Mouse (Mus musculus) gastrocnemius, adult 2 months (tissue): ENCODE results near the gene Cyp3a11. TPM values are rescaled to one million over a fixed set of nuclear protein-coding genes. Genes with fewer than 3 reads are reported as not detected.
"Not testable (repeated sequence)": the region's sequence is repeated elsewhere in the genome, so short reads cannot be mapped to it uniquely, and the experiment has no call there.

ENCODE experiments used
- DNase-seq: peaks from one replicate; pipeline ENCODE4 v3.0.0; 2022
- H3K27ac ChIP-seq: fragments of 200-600 bp; 2 replicates; pipeline ENCODE4 v1.8.1; 2022; ENCODE audit warnings: mild to moderate bottlenecking
- H3K4me3 ChIP-seq: fragments of 200-600 bp; 2 replicates; pipeline ENCODE4 v1.8.1; 2022; ENCODE audit warnings: mild to moderate bottlenecking, moderate library complexity
- CTCF ChIP-seq: fragments of 200-600 bp; IDR thresholded peaks from 2 replicates; pipeline ENCODE4 v1.8.1; 2022; ENCODE audit warnings: antibody characterized with exemption, mild to moderate bottlenecking, moderate library complexity
- intact Hi-C: fragments of 180-260 bp; cut with DNase I; formaldehyde crosslinking; loops from one replicate; pipeline ENCODE4 v1.15.1; 2025
- long read RNA-seq, 2 experiments: library from polyadenylated mRNA; stranded (forward); transcript quantifications; one replicate each; pipeline ENCODE4 v2.0.0; 2021
- total RNA-seq, 2 experiments: library from RNA; stranded (reverse); gene quantifications; 2 replicates each; pipeline ENCODE4 v1.2.3; 2021

Cyp3a11 gene
- not detected for total RNA-seq
- long read RNA-seq, experiment 1 = 0 reads
- long read RNA-seq, experiment 2 = 0 reads

DNA sequence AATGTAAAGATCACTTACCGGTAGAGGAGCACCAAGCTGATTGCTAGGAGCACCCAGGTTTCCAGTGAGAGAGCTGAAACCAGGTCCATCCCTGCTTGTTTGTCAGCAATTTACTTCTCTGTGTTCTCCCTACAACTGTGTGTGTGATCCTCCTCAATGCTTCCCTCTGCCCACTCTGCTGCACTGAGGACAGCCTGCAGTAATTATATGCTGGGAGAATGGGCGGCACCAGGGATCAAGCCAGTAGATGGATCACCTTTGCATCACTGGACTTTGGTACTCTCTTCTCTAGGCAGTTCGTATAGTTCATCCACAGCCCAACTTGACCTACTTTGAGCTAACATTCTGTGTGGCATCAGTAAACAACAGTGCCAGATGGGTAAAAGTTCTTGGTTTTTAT is at the start of gene Cyp3a11:
Cyp3a11 (minus strand) TSS at position 277 of the 400 bp plus-strand sequence.
- TF ChIP-seq CTCF = no peak
- Histone ChIP-seq H3K27ac (no peak within 1 kb of the TSS), H3K4me3 (no peak within 1 kb of the TSS)
- intact Hi-C loops = no loop called here
- no peak for DNase-seq

DNA sequence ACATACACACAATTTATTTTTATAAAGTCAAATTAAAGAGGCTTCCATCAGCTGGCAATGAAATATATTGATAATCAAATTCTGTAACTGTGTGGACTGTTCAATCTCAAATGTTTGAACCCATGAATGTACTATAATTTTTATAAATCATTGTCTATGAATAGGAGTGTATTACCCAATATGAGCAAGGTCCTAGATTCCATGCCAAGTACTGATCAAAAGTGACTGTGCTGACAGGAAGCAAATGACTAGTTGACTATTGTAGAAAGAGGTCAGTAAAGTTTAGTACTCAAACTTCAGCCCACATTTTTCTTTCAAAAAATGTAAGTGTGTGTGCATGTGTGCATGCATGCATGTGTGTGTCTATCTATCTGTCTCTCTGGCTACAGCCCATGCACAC is 33.1 kb upstream of the Cyp3a11 start:
- DNase-seq = no peak
- Histone ChIP-seq H3K27ac (no peak overlapping the region), H3K4me3 (no peak overlapping the region)
- no peak for TF ChIP-seq CTCF
- intact Hi-C loops = no loop called here

DNA sequence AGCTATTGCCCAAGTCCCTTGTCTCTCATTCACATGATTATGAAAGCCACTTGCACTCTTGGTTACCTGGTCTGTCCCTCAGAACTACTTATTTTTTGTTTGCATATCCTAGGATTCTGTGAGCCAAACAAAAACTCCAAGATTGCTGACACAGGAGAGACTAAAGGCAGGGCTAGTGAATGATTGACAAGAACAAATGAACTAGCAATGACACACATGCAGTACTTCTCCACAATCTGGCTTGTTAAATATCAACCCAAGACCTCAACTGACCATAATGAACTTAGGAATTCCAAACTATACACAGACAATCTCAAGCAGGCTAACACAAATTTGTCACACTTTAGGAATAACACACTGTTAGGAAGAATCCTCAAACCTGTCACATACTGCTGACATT is 32.0 kb upstream of the Cyp3a11 start:
- Histone ChIP-seq H3K27ac (no peak overlapping the region), H3K4me3 (no peak overlapping the region)
- no peak for TF ChIP-seq CTCF
- DNase-seq = no peak
- intact Hi-C loops = no loop called here

DNA sequence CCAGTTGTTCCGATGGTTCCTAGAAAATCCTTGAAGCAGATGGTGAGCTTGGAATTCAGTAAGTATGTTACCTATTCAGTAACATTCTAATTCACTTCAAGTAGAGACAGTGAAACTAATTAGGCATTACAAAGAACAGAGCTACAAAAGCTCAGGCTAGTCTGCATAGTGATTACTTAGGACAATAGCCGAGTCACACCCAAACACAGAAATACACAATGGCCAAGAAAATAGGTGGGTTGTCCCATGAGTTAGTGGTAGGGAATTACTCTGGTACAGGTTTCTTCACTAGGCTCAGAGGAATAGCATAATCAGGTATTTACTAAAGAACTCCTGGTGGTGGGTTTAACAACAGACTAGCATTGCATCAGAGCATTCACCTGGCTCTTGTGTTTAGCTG is 27.2 kb upstream of the Cyp3a11 start:
- intact Hi-C loops, H3K27ac ChIP-seq, H3K4me3 ChIP-seq, DNase-seq: not testable (repeated sequence)

DNA sequence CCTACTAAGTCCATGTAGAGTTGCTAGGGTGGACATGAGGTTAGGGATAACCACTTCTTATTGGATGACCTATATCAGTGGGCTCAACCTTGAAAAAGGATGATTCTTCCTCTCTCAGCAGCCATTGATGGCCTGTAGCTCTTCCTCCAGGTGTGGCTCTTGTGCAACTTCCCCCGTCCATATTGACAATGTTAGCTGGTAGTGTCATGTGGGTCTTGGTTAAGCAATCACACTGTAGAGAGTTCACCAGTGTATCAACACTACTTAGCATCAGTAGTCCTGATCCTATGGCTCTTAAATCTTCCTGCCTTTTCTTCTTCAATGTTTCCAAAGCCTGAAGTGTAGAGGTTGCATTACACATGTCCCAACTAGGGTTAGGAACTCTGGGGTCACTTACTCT is 24.8 kb upstream of the Cyp3a11 start:
- no peak overlapping the region for H3K4me3 ChIP-seq
- DNase-seq = no peak
- TF ChIP-seq CTCF = no peak
- H3K27ac ChIP-seq = no peak overlapping the region
- intact Hi-C loops = no loop called here

DNA sequence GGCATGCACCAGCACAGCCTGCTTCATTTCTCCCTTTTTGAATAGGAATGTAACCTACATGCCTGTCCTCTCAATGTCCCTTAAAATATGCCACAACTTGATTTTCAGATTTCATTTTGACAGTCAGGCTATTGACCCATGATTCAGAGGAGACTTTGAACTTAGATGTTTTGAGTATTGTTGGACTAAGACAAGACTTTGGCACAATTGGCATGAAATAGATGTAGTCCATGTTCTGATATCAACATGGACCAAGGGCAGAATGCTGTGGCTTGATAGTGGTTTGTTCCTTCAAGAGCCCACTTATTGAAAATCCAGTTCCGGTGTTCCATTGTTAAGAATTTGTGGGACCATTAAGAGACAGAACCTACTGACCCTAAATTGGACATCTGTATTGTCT is 23.6 kb upstream of the Cyp3a11 start:
- H3K27ac ChIP-seq = no peak overlapping the region
- TF ChIP-seq CTCF = no peak
- intact Hi-C loops = no loop called here
- no peak for DNase-seq
- H3K4me3 ChIP-seq = no peak overlapping the region

DNA sequence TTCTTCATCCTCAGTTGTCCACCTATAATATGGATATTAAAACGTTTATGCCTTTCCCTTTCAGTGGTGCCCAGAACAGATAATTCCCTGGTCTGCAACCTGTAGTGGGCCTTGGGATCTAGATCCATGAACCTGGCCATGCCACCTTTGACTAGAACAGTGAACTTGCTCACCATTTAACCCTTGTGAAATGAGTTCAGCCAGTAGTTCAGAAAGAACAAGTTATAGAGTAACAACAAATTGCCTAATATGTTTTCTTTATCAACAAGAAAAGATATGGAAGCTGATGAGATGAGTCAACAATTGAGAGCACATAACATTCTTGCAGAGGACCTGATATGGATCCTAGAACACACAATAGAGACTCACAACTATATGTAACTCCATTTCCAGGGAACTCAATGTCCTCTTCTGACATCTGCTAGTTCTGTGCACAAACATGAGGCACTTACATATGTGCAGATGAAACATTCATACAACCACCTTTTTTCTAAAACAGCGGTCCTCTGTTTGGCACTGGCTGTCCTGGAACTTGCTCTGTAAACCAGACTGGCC is 20.7 kb upstream of the Cyp3a11 start:
- Histone ChIP-seq H3K27ac (no peak overlapping the region), H3K4me3 (no peak overlapping the region)
- intact Hi-C loops = no loop called here
- no peak for TF ChIP-seq CTCF
- DNase-seq = no peak

DNA sequence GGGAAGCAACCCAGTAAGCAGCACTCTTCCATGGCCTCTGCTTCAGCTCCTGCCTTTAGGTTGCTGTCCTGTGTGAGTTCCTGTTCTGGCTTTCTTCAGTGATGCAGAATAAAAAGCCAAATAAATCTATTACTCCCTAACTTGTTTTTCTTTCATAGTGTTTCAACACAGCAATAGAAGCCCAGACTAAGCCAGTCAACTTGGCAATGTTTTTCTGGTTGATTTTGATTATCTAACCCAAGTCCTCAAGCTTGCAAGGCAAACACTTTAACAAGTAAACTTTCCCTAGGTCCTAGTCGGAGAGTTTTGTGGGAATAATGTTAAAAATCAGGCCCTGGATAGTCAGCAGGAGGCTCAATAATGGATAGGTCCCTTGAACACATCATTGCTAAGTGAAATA is 17.5 kb upstream of the Cyp3a11 start:
- no peak for TF ChIP-seq CTCF
- Histone ChIP-seq H3K27ac (no peak overlapping the region), H3K4me3 (no peak overlapping the region)
- DNase-seq = no peak
- intact Hi-C loops = no loop called here

DNA sequence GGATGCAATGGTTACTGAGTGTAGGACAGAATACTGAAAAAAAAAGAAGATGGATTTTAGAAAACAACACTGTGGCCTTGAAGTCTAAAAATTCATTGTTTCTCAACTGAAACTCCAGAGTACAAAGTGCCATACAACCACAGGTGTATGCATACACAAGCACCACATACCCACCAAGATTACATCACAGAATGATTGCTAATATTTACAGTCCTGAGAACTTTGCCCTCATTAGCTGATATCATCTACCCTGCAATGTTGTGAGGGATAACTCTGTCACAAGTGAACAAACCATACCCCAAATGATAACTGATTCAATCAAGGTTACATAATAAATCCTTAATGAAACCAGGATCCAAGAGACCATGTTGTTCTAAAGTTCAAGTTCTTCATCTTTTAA is 1.4 kb upstream of the Cyp3a11 start:
- no peak for DNase-seq
- H3K4me3 ChIP-seq = no peak overlapping the region
- intact Hi-C loops = no loop called here

DNA sequence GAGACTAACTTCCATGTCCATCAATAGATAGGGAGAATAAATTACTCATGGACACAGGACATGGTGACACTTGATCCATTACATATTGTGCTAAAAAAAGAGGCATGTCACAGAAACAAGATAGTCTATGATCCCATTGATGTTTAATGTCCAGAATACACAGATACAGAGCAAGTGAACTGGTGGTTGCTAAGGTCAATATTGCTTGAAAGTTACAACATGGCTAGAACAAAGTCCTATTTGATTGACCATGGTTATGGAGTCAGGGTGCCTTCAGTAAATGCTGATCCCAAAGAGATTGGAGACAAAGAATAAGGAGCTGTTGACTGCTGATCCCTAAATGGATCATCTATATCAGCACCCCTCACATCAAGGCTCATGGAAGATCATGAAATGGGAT is 12.3 kb downstream of the Cyp3a11 start:
- intact Hi-C loops, H3K4me3 ChIP-seq, H3K27ac ChIP-seq, DNase-seq: not testable (repeated sequence)

More for the DNA sequence above, 1.4 kb upstream of the Cyp3a11 start:
- no peak overlapping the region for H3K27ac ChIP-seq
- TF ChIP-seq CTCF = no peak

DNA sequence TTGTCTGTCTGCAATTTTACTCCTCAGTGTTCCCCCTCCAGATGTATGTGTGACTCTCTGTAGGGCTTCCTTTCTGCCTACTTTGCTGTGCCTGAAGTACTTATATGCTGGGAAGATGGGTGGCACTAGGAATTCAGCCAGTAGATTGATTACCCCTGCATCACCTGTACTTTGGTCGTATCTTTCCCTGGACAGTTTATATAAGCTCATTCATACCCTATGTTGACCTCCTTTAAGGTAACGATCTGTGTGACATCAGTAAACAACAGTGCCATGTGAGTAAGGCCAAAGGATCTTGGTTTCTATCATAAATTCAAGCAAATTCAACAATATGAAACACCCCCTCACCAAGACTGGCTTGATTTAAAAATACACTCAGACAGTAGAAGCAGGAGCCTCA is 74.0 kb downstream of the Cyp3a11 start, which contains the start of gene Cyp3a44:
Cyp3a44 (minus strand) TSS at position 79 of the 400 bp plus-strand sequence.
- DNase-seq, H3K4me3 ChIP-seq, intact Hi-C loops, H3K27ac ChIP-seq: not testable (repeated sequence)

Other genes starting within 250 kb of the Cyp3a11 start
- gene Cyp3a41a, start 159.8 kb downstream of the Cyp3a11 start, total RNA-seq = not detected
- not detected for gene Cyp3a44, start 74.1 kb downstream of the Cyp3a11 start, total RNA-seq
- not detected for gene Cyp3a25, start 129.7 kb upstream of the Cyp3a11 start, total RNA-seq
- not detected for gene Cyp3a59, start 199.3 kb upstream of the Cyp3a11 start, total RNA-seq